Mouse (Mus musculus): ENCODE results near the gene Ptprd.

DNA sequence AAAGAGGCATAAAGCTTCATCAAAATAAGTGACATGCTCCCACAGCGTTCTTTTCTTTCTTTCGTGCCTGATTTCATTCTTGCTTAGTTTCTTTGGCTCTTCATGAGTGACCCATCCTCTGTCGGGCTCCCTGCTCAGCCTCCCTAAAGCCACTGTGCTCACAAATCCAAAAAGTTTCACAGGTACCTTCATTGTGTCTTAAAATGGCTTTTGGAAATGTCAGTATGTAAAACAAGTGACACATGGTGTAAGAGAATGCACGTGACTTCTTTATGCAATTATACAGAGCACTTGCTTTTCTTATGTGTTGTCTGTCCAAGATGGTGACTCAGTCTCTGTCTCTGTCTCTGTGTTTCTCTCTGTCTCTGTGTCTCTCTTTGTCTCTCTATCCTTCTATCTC is 1.2 kb upstream of the Ptprd start:
- TF ChIP-seq POLR2A (IDR thresholded peaks at IDR 0.05; ENCODE audit: borderline replicate concordance, control insufficient read depth, low read depth, low read length) (no peak), CTCF (IDR thresholded peaks at IDR 0.05; ENCODE audit: control insufficient read depth, insufficient read depth, low read length) (no peak)
